Mouse (Mus musculus): ENCODE results near the gene Colq.

Gene Colq

DNA sequence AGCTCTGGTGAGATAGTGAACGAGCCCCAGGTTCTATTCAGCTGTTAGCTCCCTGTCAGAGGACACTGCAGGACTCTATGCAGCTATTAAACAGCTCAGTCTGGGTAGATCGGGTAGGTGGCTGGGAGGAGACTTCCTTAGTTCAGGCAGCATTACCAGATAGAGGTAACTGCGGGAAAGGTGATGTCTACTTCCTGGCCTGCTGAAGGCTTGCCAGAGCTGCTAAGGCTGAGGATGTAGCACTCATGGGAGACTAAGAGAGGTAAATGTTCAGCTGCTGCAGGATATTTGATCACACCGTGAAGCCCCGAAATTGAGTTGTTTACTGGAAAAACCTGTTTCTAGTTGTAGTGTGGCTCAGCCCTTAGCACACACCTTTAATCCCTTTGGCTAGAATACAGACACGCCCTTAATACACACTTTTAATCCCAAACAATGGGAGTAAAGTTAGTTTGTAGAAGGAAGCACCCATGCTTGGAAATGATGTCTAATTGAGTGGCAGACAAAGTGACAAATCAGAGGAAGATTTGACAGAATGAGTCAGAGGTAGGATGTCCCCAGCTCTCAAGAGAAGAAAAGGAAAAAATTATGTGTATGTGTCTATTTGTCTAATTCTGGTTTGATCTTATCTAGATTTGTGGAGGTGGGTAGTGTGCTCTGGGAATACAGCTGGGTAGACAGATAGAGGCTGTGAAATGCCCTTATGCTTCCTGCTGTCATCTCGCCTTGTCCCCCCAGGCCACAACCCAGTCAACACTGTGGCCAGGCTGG lies 65.9 kb downstream of the Colq start:
- no peak for DNase-seq (ENCODE audit: low spot score in 2 of 2)

DNA sequence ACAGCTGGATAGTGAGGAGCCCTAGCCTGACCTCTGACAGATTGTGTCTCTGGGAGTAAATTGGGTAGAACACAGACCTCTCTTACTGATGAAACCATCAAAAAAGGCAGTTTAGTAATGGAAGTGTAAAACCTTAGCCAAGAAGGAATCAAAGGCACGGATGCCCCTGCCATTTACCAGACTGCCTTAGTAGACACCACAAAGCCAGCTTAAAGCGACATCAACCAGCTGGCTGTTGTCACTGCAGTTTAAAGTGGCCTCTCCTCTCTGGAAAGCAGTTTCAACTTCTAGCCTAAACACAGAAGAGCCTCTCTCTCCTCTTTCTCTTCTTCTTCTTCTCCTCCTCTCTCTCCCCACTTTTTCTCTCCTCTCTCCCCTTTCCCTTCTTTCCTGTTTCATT lies 69.8 kb downstream of the Colq start:
- no peak for DNase-seq (ENCODE audit: low spot score in 2 of 2)

DNA sequence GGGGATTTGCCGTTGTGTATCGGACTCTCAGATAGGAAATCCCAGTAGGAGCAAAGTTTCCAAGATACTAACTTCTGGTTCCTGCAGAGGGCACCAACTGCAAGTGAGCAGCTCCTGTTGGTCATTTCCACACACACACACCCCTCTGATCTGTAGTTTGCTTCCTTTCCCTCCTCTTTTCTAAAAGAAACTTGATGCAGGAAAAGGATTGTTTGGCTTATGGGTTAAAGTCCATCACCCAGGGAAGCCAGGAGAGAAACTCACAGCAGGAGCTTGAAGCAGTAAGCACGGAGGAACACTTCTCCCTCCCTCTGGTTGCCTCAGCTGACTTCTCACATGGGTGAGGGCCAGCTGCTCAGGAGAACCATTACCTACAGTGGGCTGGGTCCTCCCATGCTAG lies 72.0 kb downstream of the Colq start:
- no peak for DNase-seq (ENCODE audit: low spot score in 2 of 2)

GRCm38 (mm10) chr14:31515895-31516294 lies 75.2 kb downstream of the Colq start:
- DNase-seq (ENCODE audit: low spot score in 2 of 2): no peak

DNA sequence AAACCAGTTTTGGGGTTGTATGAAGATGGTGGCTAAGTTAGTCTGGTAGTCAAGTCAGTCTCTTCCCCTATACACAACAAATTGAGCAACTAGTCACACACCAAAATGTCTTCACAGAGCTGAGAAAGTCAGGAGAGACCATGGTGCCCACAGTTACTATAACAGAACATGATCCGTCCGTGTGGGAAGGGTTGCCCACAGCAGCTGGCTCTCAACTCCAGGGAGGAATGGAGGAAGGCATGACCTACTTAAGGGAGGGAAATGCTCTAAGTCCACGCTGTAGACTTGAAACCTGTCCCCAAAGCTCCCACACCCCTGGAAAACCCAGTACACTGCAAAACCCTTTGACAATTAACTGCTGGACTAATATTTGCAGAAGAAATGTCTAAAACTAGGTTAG lies 80.8 kb downstream of the Colq start:
- no peak for DNase-seq (ENCODE audit: low spot score in 2 of 2)

GRCm38 (mm10) chr14:31509911-31510310 lies 81.2 kb downstream of the Colq start:
- no peak for DNase-seq (ENCODE audit: low spot score in 2 of 2)

DNA sequence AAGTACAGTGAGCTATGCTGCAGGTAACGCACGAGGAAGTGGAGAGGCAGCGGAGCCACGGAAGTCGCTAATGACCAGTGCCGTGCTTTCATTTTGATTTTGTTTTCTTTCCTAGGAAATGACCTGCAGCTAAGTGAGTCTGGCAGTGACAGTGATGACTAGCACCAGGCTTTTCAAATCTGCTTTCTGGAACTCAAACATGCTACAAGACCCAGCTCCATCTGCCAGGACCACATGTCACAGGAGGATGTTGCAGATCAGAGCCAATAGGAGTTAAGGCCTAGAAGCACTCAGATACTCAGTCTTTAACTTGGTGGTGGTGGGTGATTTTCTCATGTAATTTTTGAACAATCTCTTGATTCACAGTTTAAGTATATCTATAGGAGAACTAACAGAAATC lies 84.7 kb downstream of the Colq start:
- peak in 1 of 2 experiments; percentile 50 for DNase-seq (ENCODE audit: low spot score in 2 of 2)

- DNase-seq (ENCODE audit: low spot score in 2 of 2): no peak
Observed at GRCm38 (mm10) chr14:31503406-31503805, 87.7 kb downstream of the Colq start.

- no peak for DNase-seq (ENCODE audit: low spot score in 2 of 2)
Observed at GRCm38 (mm10) chr14:31499526-31499925, 91.6 kb downstream of the Colq start.

DNA sequence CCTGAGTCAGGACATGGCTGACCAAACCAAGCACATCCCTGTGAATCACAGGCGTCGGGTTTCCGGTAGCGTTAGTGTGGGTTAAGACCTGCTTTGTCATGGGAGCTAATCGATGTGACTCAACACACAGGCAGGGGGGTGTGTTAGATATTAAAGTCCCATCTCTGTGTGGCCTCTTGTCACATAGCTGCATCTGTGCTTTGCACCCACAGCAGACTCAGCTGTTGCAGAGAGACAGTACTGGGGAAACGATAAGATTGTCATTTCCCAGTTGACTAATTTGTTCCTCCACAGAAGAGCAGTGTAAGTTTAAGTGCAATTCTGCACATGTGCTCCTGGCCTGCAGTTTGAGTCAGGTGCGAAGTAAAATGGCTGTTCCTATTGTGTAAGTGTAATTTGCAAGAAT lies 94.9 kb downstream of the Colq start:
- no peak for DNase-seq (ENCODE audit: low spot score in 2 of 2)

- no peak for DNase-seq (ENCODE audit: low spot score in 2 of 2)
Observed at GRCm38 (mm10) chr14:31495538-31495937, 95.6 kb downstream of the Colq start.

GRCm38 (mm10) chr14:31494975-31495455 lies 96.1 kb downstream of the Colq start, which contains the start of gene Mettl6:
TSS of gene Mettl6 (minus strand) at chr14:31495040.
- peak; percentile 93 for DNase-seq (ENCODE audit: low spot score in 2 of 2)

DNA sequence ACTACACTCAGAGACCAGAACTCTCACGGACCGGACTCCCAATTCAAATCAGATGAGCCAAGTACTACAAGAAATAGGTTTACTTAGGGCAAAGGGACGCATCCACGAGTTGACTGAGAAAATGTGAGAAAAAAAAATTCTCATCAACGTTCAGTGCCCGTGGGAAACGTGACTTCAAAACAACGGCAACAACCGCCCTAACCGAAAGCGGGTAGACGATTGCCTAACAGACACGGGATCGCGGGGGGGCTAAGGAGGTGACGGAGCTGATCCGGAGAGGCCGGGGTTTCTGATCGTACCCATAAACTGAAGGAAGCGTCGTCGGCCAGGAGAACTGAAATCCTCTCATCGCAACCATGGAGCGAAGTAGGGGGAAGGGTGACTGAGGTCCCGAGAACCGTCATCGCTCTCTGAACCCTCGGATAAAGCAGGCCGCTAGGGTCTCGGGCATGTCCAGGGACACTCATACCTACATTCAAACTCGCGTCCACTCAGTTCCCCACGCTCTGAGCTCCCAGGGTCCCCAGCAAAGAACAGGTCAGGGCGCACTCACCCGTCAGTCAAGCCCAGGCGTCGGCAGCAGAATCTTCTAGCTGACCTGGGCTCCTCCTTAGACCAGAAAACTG lies 96.7 kb downstream of the Colq start, which contains the start of gene Eaf1:
TSS of gene Eaf1 (plus strand) at position 51 of the 626 bp plus-strand sequence.
- no peak for DNase-seq (ENCODE audit: low spot score in 2 of 2)

DNA sequence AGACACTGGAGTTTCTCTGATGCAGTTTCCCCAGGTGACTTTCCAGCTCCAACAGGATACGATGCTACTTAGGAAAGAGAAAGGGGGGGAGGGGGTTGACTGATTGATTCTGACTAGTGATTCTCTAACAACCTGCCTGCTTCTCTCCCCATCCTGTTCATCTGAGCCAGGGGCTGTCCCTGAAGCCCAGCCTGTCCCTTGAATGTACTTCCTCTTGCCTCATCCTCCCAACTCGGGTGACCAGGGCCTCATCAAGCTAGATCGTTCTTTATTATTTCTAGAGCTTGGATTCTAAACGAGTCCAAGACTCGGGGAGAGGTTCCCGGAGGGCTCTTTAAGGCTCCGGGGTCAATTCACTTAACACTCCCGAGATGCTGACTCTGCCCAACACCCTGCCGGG lies 97.2 kb downstream of the Colq start:
- DNase-seq (ENCODE audit: low spot score in 2 of 2): no peak

DNA sequence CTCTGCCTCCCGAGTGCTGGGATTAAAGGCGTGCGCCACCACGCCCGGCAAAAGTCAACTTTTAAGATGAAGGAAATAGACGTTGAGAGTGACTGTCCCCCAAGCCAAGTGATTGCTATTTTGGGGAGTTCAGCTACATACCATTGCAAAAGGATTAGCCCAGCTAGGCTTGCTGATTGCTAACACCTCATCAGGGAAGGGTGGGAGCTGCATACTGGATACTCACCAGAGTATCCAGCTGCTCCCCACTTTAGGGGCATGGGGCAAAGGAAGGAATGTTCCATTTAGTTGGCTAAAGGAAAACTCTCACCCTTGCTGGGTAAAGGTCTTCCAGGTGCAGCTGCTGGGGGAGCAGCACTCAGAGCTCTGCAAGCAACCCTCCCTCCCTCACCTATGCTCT lies 103.1 kb downstream of the Colq start:
- no peak for DNase-seq (ENCODE audit: low spot score in 2 of 2)

DNA sequence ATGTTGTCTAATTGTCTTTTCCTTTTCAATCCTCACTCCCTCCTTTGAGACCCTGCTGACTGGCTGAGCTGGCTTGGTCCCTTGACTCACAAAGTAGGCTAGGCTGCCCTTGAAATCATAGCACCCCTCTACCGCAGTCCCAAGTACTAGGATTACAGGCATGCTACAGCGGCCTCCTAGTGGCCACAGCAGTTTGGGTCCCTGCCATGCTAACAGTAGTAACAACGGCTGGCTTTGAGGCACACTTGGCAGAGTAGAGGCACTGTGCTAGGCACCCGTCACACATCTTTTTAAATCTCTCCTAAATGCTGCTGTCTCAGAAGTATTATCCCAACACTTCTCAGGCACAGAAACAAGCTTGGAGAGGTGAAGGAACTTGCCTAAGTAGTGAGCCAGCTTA lies 104.7 kb downstream of the Colq start:
- no peak for DNase-seq (ENCODE audit: low spot score in 2 of 2)

- no peak for DNase-seq (ENCODE audit: low spot score in 2 of 2)
Observed at GRCm38 (mm10) chr14:31482417-31482816, 108.7 kb downstream of the Colq start.

DNA sequence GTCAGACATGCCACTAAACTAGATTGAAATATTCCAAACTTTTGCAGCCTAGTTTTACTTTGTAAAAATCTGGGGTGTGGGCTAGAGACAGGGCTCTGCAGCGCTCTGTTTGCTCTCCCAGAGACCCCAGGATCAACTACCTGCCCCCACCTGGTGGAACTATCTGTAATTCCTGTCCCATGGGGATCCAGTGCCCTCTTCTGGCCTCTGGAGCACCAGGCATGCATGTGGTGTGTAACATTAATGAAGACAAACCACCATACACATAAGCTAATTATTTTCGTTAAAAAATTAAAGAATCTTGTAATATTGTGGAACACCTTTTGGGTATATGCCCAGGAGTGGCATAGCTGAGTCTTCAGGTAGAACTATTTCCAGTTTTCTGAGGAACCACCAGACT lies 117.8 kb downstream of the Colq start:
- DNase-seq (ENCODE audit: low spot score in 2 of 2): no peak

Measured in right cerebral cortex, postnatal 10 days (tissue).